Mouse (Mus musculus): ENCODE data around the gene Eme2. TPM values are rescaled to one million over a fixed set of nuclear protein-coding genes. Genes with fewer than 3 reads are reported as not detected.

Gene Eme2
- total RNA-seq, 2 experiments from 2014 or later, result 66.9 to 72.7 TPM

DNA sequence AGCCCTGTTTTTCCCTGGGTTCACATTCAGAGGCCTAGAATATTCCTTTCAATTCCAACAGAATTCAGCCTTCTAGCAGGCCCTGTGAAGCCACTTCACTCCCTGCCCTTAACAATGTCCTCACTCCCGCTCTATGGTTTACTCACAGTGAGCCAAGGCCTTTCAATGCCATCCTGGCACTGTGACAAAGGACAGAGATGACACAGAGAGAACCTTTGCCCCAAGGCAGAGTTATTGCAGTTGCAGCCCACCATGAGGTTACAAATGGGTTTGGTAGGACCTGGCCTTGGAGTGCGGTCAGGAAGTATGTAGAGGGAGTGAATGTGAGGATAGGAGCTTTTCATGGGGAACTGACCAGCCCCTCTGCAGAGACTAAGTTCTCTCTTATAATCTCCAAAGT lies 12.7 kb upstream of the Eme2 start:
- Histone ChIP-seq H3K4me3 (no peak overlapping the region), H3K27ac (0 out of 2 replicates have a peak overlapping the region, but pooled peaks have one; percentile 12)
- no peak for DNase-seq (ENCODE audit: low spot score in 2 of 2)
- no peak for TF ChIP-seq CTCF (conservative IDR thresholded peaks at IDR 0.05)

GRCm38 (mm10) chr17:24903767-24904166 lies 8.9 kb upstream of the Eme2 start:
- DNase-seq (ENCODE audit: low spot score in 2 of 2), result no peak
- TF ChIP-seq CTCF (conservative IDR thresholded peaks at IDR 0.05), result no peak
- H3K27ac ChIP-seq, result peak overlapping the region; percentile 79; the same call in 1 of the 2 replicates
- no peak overlapping the region for H3K4me3 ChIP-seq

DNA sequence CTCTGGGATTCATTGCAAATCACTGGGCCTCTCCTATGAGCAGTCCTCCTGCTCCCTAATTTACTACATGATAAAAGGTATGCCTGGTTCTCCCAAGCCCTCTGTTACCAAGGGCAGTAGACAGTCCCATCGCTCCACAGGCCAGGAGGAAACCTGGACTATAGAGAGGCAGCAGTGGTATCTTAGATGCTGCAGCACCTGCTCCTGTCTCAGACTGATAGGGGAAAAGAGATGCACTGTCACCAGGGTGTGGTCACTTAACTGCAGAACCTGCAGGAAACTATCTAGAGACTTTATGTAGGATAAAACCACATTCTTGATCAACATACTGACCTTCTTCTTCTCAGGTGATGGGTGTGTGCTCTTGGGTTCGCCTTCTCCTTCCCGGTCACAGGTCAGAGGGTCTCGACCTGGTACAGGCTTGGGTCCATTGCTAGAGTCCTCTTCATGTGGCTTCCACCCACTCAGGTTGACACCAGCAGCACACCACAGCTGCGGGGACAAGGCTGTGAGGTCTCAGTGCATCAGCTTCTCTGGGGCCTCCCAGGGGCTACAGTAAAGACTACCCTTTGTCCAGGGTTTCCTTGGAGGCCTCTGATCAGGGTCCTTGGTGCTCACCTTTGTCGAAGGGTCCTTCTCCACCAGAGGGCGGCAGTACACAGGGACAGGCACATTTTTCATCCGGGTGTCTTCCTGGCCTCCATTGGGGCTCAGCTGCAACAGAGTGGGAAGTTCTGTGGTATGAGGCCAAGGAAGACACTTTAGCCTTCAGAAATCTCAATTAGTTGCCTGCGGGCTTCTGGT lies 8.0 kb upstream of the Eme2 start:
- DNase-seq (ENCODE audit: low spot score in 2 of 2), result no peak
- Histone ChIP-seq H3K4me3 (no peak overlapping the region), H3K27ac (peak overlapping the region; percentile 53)
- peak; percentile 71 for TF ChIP-seq CTCF (conservative IDR thresholded peaks at IDR 0.05)

DNA sequence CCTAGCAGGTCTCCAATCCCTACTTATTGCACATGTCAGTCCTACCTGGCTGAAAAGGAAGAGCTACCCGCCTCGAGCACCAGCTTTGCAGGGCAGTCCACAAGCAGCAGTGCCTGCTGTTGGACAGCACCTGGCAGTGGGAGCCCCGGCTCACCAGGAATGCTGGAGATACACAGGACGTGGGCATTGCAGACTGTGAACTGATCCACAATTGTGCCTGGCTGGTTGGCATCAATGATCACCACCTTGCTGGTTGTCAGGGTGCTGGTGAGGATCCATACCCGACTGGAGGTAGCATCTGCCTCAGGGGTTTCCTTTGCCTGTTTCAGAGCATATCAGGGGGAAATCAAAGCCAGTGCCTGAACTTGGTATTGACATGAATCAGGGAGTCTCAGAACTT lies 7.2 kb upstream of the Eme2 start:
- no peak for DNase-seq (ENCODE audit: low spot score in 2 of 2)
- Histone ChIP-seq H3K27ac (peak overlapping the region; percentile 10; the same call in 1 of the 2 replicates), H3K4me3 (no peak overlapping the region)
- TF ChIP-seq CTCF (conservative IDR thresholded peaks at IDR 0.05), result no peak

DNA sequence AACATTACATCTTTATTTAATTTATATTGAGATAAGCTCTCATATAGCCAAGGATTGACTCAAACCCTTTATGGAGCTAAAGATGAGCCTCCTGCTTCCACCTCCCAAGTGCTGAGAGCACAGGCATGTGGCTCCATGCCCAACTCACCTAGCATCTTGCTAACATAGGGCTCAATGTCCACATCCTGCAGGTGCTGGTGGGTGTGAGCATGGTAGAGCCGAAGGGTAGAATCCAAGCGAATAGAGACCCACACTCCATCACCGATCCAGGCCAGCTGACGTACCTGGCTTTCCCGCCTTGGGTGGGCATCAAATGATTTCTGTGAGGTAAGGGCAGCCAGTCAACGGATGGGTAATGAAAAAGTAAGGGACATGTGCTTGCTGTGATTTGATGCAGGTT lies 5.1 kb upstream of the Eme2 start:
- TF ChIP-seq CTCF (conservative IDR thresholded peaks at IDR 0.05), result no peak
- DNase-seq (ENCODE audit: low spot score in 2 of 2), result no peak
- Histone ChIP-seq H3K4me3 (no peak overlapping the region), H3K27ac (peak overlapping the region; percentile 65; the same call in 1 of the 2 replicates)

DNA sequence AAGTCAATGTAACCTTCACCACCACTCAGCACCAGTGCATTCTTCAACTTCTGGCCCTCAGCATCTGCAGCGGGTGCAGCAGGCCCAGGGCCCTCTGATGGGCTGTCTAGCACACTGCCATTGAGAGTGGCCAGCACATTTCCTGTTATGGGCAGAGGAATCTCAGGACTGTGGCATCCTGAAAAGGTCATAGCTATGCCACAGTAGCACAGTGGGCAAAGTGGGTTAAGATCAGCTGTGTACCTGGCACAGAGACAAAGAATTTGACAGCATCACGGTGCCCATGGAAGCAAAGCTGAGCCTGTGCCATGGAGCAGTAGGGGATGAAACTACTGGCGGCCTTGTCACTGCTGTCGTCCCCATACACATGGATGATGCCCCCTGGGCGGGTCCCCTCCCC lies 4.3 kb upstream of the Eme2 start:
- no peak for DNase-seq (ENCODE audit: low spot score in 2 of 2)
- Histone ChIP-seq H3K4me3 (no peak overlapping the region), H3K27ac (peak overlapping the region; percentile 65; the same call in 1 of the 2 replicates)
- no peak for TF ChIP-seq CTCF (conservative IDR thresholded peaks at IDR 0.05)

DNA sequence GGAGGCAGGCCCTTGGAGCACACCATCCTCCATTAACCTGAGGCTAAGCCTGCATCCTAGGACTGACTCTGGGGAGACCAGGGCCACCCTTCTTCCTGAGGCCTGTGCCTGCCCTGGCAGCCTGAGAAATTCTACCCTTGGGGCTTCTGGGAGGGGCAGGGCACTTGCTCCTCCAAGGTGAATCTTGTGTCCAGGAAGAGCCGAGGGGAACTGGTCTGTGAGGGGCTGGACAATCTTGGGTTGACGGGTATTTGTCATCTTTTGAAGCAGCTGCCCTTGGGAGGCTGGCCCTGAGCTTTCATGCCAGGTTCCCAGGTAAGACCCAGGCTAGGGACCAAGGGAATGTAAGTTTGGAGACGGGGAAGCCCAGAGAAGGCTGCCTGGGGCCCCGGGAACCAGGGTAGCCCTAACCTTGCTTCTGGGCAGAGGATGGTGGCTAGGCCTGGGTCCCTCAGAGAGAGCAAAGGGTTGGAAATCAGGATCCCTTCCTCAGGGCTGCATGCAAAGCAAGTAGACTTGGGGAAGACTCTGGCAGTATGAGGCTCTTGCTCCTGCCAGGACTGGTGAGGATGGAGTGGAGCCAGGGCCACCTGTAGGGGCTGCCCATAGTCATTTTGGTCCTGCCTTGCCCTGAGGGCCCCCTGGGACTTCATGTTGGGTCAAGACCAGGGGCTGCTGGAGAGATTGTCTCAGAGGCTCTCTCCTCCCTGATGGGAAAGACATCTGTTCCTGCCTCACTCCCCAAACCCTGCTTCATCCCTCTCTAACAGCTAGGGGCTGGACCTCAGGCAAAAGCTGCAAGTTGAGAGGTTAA lies 3.4 kb upstream of the Eme2 start:
- no peak for DNase-seq (ENCODE audit: low spot score in 2 of 2)
- TF ChIP-seq CTCF (conservative IDR thresholded peaks at IDR 0.05), result no peak
- Histone ChIP-seq H3K4me3 (no peak overlapping the region), H3K27ac (peak overlapping the region; percentile 94; the same call in 1 of the 2 replicates)

DNA sequence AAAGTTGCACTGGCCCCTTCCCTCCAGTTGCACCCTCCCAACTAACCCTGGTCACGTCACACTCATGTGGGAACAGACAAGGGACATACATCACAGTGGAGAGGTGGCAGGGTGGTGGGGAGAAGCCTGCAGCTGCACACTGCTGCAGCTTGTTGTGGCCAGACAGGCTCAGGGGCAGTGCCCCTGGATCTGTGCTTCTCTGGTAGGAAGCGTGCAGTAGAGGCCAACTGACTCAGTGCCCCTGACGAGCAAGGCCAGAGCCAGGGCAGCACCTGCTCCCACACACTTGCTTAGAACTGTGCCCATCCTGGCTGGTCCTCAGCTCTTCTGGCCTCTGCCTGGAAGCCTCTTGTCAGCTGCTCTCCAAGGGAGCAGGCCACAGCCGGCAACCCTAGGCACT lies 2.7 kb upstream of the Eme2 start:
- no peak for DNase-seq (ENCODE audit: low spot score in 2 of 2)
- peak overlapping the region; percentile 96; the same call in 1 of the 2 replicates for H3K4me3 ChIP-seq
- peak overlapping the region; percentile 94; the same call in 1 of the 2 replicates for H3K27ac ChIP-seq
- no peak for TF ChIP-seq CTCF (conservative IDR thresholded peaks at IDR 0.05)

- Histone ChIP-seq H3K27ac (peak overlapping the region; percentile 94), H3K4me3 (peak overlapping the region; percentile 96)
- DNase-seq (ENCODE audit: low spot score in 2 of 2), result no peak
- TF ChIP-seq CTCF (conservative IDR thresholded peaks at IDR 0.05), result no peak
Observed at GRCm38 (mm10) chr17:24896993-24897269, 2.0 kb upstream of the Eme2 start.

DNA sequence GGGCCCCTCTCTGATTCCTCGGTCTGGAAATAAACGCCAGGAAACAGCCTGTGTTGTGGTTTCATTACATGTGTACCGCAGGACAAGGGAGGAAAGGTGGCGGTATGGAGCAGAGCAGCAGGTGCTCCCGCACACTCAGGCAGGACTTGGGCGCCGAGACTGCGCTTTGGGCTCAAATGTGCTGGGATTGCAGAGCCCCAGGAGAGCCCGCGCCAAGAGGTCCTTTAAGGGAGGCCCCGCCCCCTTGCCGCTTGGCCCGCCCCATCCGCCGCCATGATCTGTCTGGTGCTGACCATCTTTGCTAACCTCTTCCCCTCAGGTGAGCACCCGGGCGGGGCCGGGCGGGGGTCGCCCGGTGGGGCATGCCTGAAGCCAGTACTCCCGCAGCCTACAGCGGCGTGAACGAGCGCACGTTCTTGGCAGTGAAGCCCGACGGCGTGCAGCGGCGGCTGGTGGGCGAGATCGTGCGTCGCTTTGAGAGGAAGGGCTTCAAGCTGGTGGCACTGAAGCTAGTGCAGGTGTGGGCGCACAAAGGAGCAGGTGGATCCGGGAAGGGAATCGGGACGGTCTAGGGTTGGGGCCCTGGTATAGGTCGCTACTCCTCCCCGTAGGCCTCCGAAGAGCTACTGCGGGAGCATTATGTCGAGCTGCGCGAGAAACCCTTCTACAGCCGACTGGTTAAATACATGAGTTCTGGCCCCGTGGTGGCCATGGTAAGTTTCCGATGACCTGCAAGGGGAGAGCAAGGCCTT lies 1.5 kb upstream of the Eme2 start, which contains the start of gene Nme3:
Gene Nme3, plus strand, starts transcription at position 260 of the 752 bp plus-strand sequence.
- peak; percentile 60 to 72 for DNase-seq (ENCODE audit: low spot score in 2 of 2)
- Histone ChIP-seq H3K27ac (peak within 1 kb of the TSS; percentile 94), H3K4me3 (peak within 1 kb of the TSS; percentile 96)
- TF ChIP-seq CTCF (conservative IDR thresholded peaks at IDR 0.05), result peak; percentile 35

DNA sequence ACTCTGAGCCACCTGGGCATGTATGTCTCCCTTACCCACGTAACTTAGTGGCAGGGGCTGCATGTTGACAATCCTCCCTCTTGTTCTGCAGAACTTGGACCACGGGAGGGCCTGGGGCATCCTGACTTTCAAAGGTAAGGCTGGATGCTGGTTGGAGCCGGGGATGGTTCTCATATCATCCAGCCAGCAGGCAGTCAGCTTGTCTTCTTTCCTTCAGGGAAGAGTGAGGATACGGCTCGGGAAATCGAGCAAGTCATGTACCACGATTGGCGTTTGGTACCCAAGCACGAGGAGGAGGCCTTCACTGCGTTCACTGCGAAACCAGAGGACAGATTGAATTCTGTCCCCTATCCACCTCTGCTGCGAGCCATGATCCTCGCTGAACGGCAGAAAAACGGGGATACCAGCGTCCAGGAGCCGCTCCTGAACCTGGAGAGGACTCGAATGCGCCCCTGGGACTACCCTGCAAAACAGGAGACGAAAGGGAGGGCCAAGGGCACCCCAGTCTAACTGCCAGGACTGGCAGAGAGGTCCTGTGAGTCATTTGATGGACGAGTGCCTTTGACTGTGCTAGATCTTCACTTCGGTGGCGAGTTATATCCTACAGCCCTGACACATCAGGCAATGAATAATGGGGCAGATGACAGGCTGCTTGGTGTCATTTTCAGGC lies 819 bp upstream of the Eme2 start:
- no peak for DNase-seq (ENCODE audit: low spot score in 2 of 2)
- no peak for TF ChIP-seq CTCF (conservative IDR thresholded peaks at IDR 0.05)
- peak overlapping the region; percentile 96 for H3K4me3 ChIP-seq
- peak overlapping the region; percentile 94 for H3K27ac ChIP-seq

Measured in layer of hippocampus, adult 2 months (tissue).